Mouse (Mus musculus) heart, postnatal 0 days (tissue): ENCODE results near the gene Znrf4. TPM values are rescaled to one million over a fixed set of nuclear protein-coding genes. Genes with fewer than 3 reads are reported as not detected.

Source experiments
- ATAC-seq: fragments of 200-750 bp; cut with Nextera tagmentation; 2 replicates; pipeline ENCODE4 v1.8.0; 2017; ENCODE audit warnings: low read depth, moderate number of reproducible peaks, moderate library complexity; ENCODE audit not compliant: insufficient read depth
- DNase-seq: peaks from one replicate; pipeline ENCODE4 v3.0.0-alpha.2; 2016; ENCODE audit warnings: low spot score
- H3K27ac ChIP-seq: fragments of 300-500 bp; sonication (generic); 2 replicates; pipeline ENCODE4 v1.5.1; 2014; ENCODE audit warnings: low read depth, mild to moderate bottlenecking
- H3K27me3 ChIP-seq: fragments of 300-500 bp; sonication (generic); 2 replicates; pipeline ENCODE4 v1.6.1; 2014; ENCODE audit warnings: low read length, mixed read lengths; ENCODE audit not compliant: control insufficient read depth, insufficient read depth
- H3K36me3 ChIP-seq: fragments of 300-500 bp; sonication (generic); replicated peaks from 2 replicates; pipeline ENCODE4 v1.6.1; 2014; ENCODE audit warnings: low read length, mixed read lengths; ENCODE audit not compliant: control insufficient read depth, insufficient read depth
- H3K4me1 ChIP-seq: fragments of 300-500 bp; sonication (generic); 2 replicates; pipeline ENCODE4 v1.6.1; 2014; ENCODE audit warnings: antibody characterized with exemption; ENCODE audit not compliant: control insufficient read depth, insufficient read depth
- H3K4me2 ChIP-seq: fragments of 300-500 bp; sonication (generic); 2 replicates; pipeline ENCODE4 v1.6.1; 2014; ENCODE audit warnings: low read depth, mild to moderate bottlenecking, low read length, moderate library complexity
- H3K4me3 ChIP-seq: fragments of 300-500 bp; sonication (generic); 2 replicates; pipeline ENCODE4 v1.5.1; 2014; ENCODE audit warnings: low read depth, low read length
- H3K9ac ChIP-seq: fragments of 300-500 bp; sonication (generic); replicated peaks from 2 replicates; pipeline ENCODE4 v1.6.1; 2014; ENCODE audit warnings: low read depth, low read length, mixed read lengths
- H3K9me3 ChIP-seq: fragments of 300-500 bp; sonication (generic); replicated peaks from 2 replicates; pipeline ENCODE4 v1.6.1; 2016; ENCODE audit warnings: low read length; ENCODE audit not compliant: control insufficient read depth
- CTCF ChIP-seq: IDR thresholded peaks from 2 replicates; pipeline ENCODE4 v1.5.1; 2016; ENCODE audit warnings: antibody characterized with exemption, control low read depth, low read depth
- EP300 ChIP-seq: IDR thresholded peaks from 2 replicates; pipeline ENCODE4 v1.6.1; 2016; ENCODE audit warnings: antibody characterized with exemption, low read depth
- WGBS: fragments of 180-500 bp; shearing (Covaris S2); extraction: QIAGEN DNeasy Blood & Tissue Kit; methylation state at CpG from one replicate; pipeline ENCODE4 v1.1.7; 2014; 5-methylcytosine and 5-hydroxymethylcytosine counted together
- polyA plus RNA-seq: library from polyadenylated mRNA; unstranded; fragments of >200 nt; fragmentation: Nextera tagmentation; extraction: Ambion mirVana; gene quantifications from 2 replicates; pipeline ENCODE4 v1.2.1, GENCODE M21; 2015
- total RNA-seq: library from RNA; depleted of rRNA; stranded (reverse); fragments of >200 nt; gene quantifications from 2 replicates; pipeline ENCODE4 v1.2.3, GENCODE M21; 2014; ENCODE audit warnings: low replicate concordance

Gene Znrf4
- total and polyA plus RNA-seq, 2 experiments from 2014 or later, result not detected

GRCm38 (mm10) chr17:56542736-56543135 is 30.5 kb upstream of the Znrf4 start:
- 48% methylated on average over 8 of the region's 8 CpGs for WGBS
- H3K27me3 ChIP-seq, result no peaks in the 10 kb centered on the region
- H3K4me1 ChIP-seq, result no peaks in the 10 kb centered on the region
- TF ChIP-seq CTCF, result no peak
- no peak overlapping the region for H3K9ac ChIP-seq
- no peak overlapping the region for H3K4me3 ChIP-seq
- H3K36me3 ChIP-seq, result no peaks in the 10 kb centered on the region
- ATAC-seq (no peak), DNase-seq (no peak)
- no peak overlapping the region for H3K27ac ChIP-seq
- H3K4me2 ChIP-seq, result no peak overlapping the region
- H3K9me3 ChIP-seq, result no peaks in the 10 kb centered on the region

GRCm38 (mm10) chr17:56540562-56540975 is 28.3 kb upstream of the Znrf4 start:
- TF ChIP-seq CTCF (no peak), EP300 (no peak)
- Histone ChIP-seq H3K27ac (no peak overlapping the region), H3K4me1 (no peaks in the 10 kb centered on the region), H3K4me2 (no peak overlapping the region), H3K4me3 (no peak overlapping the region), H3K9ac (no peak overlapping the region), H3K9me3 (no peaks in the 10 kb centered on the region), H3K36me3 (no peaks in the 10 kb centered on the region), H3K27me3 (no peaks in the 10 kb centered on the region)
- ATAC-seq (no peak), DNase-seq (no peak)
- WGBS, result 38% methylated on average over 6 of the region's 6 CpGs

GRCm38 (mm10) chr17:56537912-56538311 is 25.7 kb upstream of the Znrf4 start:
- H3K9me3 ChIP-seq, result no peaks in the 10 kb centered on the region
- no peaks in the 10 kb centered on the region for H3K27me3 ChIP-seq
- no peak overlapping the region for H3K4me3 ChIP-seq
- ATAC-seq (no peak), DNase-seq (no peak)
- H3K9ac ChIP-seq, result no peak overlapping the region
- no peaks in the 10 kb centered on the region for H3K36me3 ChIP-seq
- no peak overlapping the region for H3K4me2 ChIP-seq
- H3K27ac ChIP-seq, result no peak overlapping the region
- TF ChIP-seq CTCF (peak; percentile 15; the same call in 1 of the 2 replicates), EP300 (no peak)
- H3K4me1 ChIP-seq, result no peaks in the 10 kb centered on the region
- WGBS, result 27% methylated on average over 8 of the region's 8 CpGs

- Histone ChIP-seq H3K27me3 (no peaks in the 10 kb centered on the region), H3K4me1 (no peaks in the 10 kb centered on the region), H3K27ac (no peak overlapping the region), H3K9ac (no peak overlapping the region), H3K9me3 (peaks cover 3% of the 10 kb centered on the region; the same call in 1 of the 2 replicates), H3K4me3 (no peak overlapping the region), H3K36me3 (no peaks in the 10 kb centered on the region), H3K4me2 (no peak overlapping the region)
- ATAC-seq, result no peak
- WGBS, result 73% methylated on average over 3 of the region's 3 CpGs
- DNase-seq, result no peak
- TF ChIP-seq CTCF, result no peak
- TF ChIP-seq EP300, result no peak
Measured at GRCm38 (mm10) chr17:56536874-56537273, 24.6 kb upstream of the Znrf4 start.

- Histone ChIP-seq H3K4me2 (no peak overlapping the region), H3K4me1 (no peaks in the 10 kb centered on the region), H3K4me3 (no peak overlapping the region), H3K36me3 (no peaks in the 10 kb centered on the region), H3K27me3 (no peaks in the 10 kb centered on the region), H3K9ac (no peak overlapping the region), H3K27ac (no peak overlapping the region), H3K9me3 (peaks cover 5% of the 10 kb centered on the region; the same call in 1 of the 2 replicates)
- 75% methylated on average over 14 of the region's 14 CpGs for WGBS
- ATAC-seq (no peak), DNase-seq (no peak)
- TF ChIP-seq EP300 (no peak), CTCF (no peak)
Measured at GRCm38 (mm10) chr17:56536192-56536591, 24.0 kb upstream of the Znrf4 start.

GRCm38 (mm10) chr17:56524943-56525342 is 12.7 kb upstream of the Znrf4 start:
- no peaks in the 10 kb centered on the region for H3K27me3 ChIP-seq
- no peaks in the 10 kb centered on the region for H3K9me3 ChIP-seq
- WGBS, result 67% methylated on average over 4 of the region's 4 CpGs
- no peak overlapping the region for H3K27ac ChIP-seq
- H3K9ac ChIP-seq, result no peak overlapping the region
- ATAC-seq (no peak), DNase-seq (no peak)
- no peak overlapping the region for H3K4me3 ChIP-seq
- H3K4me2 ChIP-seq, result no peak overlapping the region
- H3K4me1 ChIP-seq, result no peaks in the 10 kb centered on the region
- TF ChIP-seq CTCF (no peak), EP300 (no peak)
- no peaks in the 10 kb centered on the region for H3K36me3 ChIP-seq
